Mouse (Mus musculus): ENCODE measurements around the gene Sbk1. TPM values are rescaled to one million over a fixed set of nuclear protein-coding genes. Genes with fewer than 3 reads are reported as not detected.

Gene Sbk1
- total RNA-seq (2023): 10 to 100 TPM; 20.0 to 23.4 TPM

DNA sequence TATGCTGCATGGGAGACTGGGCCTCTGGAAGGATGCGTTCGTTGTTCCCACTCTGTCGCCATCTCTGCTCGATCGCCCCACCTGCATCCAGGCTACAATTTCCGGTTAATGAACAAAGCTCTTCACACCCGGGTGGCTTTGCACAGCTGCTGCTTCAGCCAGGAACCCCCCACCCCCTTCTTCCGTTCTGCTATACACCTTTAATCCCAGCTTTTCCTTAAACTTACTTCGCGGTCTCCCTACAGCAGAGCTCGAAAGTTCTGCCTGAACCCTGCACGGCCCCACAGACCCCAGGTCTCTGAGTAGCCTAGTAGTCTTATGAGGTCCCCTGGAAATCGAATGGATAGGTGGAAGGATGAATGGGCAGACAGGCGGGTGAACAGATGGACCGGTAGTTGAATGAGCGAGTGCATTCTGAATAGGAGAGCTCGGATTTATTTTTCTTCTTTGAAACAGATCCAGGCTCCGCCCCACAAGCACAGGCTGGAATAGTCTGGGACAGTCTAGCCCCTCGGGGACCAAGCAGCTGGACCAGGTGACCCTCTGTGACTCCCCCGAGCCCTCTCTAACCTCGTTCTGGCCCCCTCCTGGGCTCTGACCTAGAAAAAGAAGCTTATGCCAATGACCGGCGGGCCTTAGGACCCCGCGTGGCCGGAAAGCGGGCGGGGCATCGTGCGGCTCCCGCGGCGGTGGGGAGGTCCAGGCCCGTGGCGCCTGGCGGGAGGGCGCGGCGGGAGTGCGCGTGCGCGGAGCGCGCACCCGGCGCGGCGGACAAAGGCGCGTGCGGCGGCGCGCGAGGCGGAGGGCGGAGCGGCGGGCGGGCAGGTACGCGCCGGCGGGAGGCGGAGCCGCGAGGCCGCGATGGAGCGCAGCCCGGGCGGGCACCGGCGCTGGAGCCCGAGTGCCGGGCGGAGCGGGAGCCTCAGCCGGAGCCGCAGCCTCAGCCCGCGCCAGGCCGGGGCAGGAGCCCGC, at the start of gene Sbk1:
Gene Sbk1, plus strand, starts transcription at position 908 of the 972 bp plus-strand sequence.

Other genes with a start within 250 kb of the Sbk1 start
- not detected for gene Gsg1l, start 190.2 kb upstream of the Sbk1 start, total RNA-seq (2023)
- 10 to 100 TPM; 91.6 to 99.4 TPM for gene Xpo6, start 72.1 kb upstream of the Sbk1 start, total RNA-seq (2023)
- 1 to 10 TPM; 2.2 to 3.6 TPM for gene Lat, start 97.0 kb downstream of the Sbk1 start, total RNA-seq (2023)
- 10 to 100 TPM; 49.8 to 66.4 TPM for gene Spns1, start 104.8 kb downstream of the Sbk1 start, total RNA-seq (2023)
- gene Nfatc2ip, start 124.1 kb downstream of the Sbk1 start, total RNA-seq (2023): 10 to 100 TPM; 10.2 to 11.0 TPM
- 1 to 10 TPM in 1 of 2 experiments, under 1 TPM in 1; 0.97 to 4.1 TPM for gene Cd19, start 142.3 kb downstream of the Sbk1 start, total RNA-seq (2023)
- 10 to 100 TPM; 24.3 to 33.5 TPM for gene Rabep2, start 156.1 kb downstream of the Sbk1 start, total RNA-seq (2023)
- gene Atp2a1, start 190.5 kb downstream of the Sbk1 start, total RNA-seq (2023): 1 to 10 TPM; 1.9 to 3.2 TPM
- gene Sh2b1, start 202.8 kb downstream of the Sbk1 start, total RNA-seq (2023): 10 to 100 TPM; 36.6 to 38.8 TPM
- 10 to 100 TPM; 34.1 to 35.5 TPM for gene Tufm, start 214.7 kb downstream of the Sbk1 start, total RNA-seq (2023)
- 100 to 1,000 TPM; 169 to 183 TPM for gene Atxn2l, start 230.8 kb downstream of the Sbk1 start, total RNA-seq (2023)

All from monocyte, adult 59 days (primary cell).